Mouse (Mus musculus) naive thymus-derived CD4-positive, alpha-beta T cell, adult 2 months (primary cell): ENCODE results near the gene Dennd1a.

ENCODE experiments used
- DNase-seq: peaks from one replicate; pipeline ENCODE4 v3.0.0-alpha.2; 2011; ENCODE audit warnings: low read depth

Gene Dennd1a

DNA sequence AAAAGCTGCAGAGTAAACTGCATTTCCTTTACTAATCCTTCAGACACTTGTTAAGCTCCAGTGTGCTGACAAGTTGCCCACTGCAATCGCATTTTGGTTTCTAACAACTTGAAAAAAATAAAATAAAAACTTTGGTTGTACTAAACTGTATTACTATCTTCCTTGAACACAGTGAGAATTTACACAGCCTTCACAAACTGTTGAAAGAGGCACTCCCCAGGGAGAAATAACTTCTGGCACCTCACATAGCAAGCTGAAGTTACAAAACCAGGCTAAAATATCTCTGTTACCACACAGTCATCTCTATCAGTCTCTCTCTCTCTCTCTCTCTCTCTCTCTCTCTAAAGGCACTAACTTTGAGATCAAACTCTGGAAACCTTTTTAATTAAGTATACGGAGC, 63.4 kb downstream of the Dennd1a start:
- DNase-seq: no peak

DNA sequence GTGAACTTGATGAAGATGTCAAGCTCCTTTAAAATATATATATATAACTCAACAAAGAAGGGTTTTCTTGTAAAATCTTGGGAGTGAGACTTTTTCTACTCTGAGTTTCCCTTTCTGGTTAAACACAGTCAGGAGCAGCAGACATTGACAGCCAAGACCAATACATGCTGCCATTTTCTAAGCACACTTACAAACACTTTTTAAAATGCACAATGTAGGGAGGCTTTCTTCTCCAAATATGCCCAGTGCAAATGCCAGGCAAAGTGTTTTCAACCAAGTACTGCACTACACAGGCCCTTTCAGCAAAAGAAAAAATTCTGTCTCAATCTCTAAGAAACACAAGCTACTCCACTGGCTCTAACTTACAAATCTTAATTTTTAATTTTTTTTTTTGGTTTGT, 65.7 kb downstream of the Dennd1a start:
- no peak for DNase-seq

DNA sequence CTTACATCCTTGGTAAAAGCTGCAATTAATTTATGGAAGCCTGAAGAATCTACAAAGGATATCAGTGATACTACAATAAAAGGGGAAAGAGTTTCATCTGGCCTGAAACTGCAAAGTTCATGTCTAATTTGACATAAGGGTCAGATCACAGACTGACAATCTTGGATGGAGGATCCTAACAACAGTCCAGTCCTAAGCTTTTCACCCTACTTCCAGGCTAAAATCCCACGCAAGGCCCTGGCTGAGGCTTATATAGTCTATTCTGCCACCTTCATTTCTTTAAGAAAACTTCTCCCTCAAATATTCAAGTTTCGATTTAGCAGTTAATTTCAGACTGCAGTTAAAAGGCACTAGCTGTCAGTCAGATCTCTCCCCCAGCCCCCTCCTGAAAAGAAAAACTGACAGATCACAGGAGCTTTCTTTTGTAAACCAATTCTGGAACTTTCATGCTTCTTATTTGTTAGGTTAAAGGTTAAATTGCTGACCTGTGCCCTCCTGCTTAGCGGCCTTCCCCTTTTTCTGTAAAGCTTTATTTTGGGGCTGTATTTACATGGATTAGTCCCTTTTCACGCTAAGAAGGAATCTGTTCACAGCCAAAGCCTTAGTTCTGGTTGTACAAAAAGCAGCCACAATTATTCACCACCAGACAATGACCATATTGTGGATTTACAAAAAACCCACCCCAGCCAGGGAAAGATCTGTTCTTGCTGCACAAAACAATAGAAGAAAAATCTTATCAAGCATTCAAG, 66.3 kb downstream of the Dennd1a start:
- DNase-seq: no peak

DNA sequence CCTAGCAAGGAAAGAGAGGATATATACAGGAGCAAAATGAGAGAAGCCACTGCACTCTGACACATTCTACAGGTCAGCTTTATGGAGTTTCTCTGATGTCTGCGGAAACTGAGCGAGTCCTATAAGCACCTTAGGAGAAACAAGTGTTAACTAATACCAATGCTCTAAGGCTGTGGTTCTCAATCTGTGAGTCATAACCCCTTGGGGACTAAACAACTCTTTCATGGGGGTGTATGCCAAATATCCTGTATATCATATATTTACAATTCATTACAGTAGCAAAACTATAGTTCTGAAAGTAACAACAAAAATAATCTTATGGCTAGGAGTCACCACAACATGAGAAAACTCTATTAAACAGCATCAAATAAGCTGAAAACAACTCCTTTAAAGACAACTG, 67.5 kb downstream of the Dennd1a start:
- no peak for DNase-seq

DNA sequence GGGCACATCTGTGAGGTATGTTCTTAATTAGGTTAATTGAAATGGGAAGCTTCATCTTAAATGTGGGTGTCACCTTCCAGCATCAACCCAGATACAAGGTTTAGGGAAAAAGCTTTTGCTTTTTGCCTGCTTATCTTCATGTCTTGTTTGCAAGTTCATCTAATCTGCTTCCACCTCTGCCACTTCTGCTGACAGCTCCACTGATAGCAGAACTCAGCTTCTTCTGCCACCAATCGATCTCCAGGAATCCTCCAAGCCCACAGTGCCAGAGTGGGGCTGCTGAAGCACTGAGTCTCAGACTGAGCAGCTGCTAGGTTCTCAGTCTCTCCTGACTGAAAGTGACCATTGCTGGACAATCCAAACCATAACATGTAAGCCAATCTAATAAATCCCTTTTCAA, 74.1 kb downstream of the Dennd1a start:
- no peak for DNase-seq

DNA sequence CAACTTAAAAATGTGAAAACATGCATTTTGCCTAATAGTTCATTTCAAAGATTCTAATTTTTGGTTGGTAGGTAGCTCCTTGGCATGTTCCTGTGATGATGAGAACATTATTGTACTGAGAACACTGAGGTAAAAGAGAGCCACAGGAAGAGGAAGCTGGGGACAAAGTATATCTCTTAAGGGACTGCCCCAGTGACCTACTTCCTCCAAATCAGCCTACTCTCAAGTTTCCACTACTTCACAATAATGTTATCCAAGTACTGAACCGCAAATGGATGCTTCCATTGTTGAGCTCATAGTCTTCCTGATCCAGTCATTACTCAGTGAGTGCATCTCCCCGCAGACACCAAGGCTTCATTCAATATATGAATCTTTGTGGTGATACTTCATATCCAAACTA, 75.8 kb downstream of the Dennd1a start:
- peak; percentile 42 for DNase-seq

DNA sequence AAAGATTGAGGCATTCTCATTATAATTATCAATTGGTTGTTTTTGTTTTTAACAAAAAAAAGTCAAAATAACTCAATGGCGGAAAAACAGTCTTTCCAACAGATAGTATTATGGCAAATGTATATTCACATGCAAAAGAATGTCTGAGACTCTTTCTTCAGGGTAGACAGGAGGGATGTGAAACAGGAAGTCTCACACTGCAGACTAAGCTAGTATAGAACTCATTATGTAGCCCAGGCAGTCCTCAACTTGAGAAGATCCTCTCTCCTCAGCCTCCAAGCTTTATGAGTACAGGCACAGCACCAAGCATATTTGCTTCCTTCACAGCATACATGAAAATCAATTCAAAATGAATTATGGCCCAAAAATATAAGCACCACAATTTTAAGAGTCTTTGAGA, 79.4 kb downstream of the Dennd1a start:
- no peak for DNase-seq

DNA sequence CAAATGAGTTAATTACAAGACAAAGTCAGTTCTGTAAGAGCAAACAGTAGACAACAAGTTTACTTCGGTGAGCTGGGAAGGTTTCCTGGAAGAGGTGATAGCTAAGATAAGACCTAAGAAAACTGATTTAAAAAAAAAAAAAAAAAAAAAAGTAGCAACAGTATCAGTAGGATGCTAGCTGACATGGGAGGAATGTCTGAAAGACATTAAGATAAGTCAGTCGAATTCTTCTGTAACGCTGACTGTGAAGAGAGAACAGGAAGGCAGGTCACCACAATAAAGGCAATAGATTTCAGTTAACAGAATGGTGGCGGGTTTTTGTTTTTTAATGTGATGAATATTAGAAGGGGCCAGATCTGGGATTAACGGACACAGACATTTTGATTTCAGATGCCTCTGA, 81.9 kb downstream of the Dennd1a start:
- peak; percentile 57 for DNase-seq

DNA sequence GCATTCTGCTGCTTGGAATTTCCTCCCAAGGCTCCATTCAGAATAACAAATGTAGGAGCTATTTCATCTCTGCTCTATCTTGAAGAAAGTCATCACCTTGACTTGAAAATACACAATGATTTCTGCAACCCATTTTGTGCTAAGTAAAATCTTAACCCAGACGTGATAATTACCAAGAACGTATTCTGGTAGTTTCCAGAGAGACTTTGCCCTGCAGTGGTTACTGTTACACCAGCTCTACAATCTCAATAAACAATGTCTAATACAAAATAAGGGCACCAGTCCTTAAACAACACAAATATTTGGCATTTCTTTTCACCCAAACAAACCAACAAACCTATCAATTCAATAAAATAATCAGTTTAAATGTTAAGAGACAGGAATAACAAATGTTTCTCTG, 82.5 kb downstream of the Dennd1a start:
- no peak for DNase-seq

DNA sequence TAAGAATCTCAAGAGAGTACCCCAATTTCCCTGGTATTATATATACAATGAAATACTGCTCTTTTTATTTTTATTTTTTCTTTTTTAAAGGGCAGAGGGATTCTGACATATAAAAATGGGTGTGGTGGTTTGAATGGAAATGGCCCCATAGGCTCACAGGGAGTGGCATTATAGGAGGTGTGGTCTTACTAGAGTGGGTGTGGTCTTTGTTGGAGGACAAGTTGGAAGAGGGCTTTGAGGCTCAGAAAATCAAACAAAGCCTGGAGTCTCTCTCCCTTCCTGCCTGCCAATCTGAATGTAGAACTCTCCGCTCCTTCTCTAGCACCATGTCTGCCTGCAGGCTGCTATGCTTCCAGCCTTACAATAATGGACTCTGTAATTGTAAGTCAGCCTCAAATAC, 89.1 kb downstream of the Dennd1a start:
- no peak for DNase-seq

DNA sequence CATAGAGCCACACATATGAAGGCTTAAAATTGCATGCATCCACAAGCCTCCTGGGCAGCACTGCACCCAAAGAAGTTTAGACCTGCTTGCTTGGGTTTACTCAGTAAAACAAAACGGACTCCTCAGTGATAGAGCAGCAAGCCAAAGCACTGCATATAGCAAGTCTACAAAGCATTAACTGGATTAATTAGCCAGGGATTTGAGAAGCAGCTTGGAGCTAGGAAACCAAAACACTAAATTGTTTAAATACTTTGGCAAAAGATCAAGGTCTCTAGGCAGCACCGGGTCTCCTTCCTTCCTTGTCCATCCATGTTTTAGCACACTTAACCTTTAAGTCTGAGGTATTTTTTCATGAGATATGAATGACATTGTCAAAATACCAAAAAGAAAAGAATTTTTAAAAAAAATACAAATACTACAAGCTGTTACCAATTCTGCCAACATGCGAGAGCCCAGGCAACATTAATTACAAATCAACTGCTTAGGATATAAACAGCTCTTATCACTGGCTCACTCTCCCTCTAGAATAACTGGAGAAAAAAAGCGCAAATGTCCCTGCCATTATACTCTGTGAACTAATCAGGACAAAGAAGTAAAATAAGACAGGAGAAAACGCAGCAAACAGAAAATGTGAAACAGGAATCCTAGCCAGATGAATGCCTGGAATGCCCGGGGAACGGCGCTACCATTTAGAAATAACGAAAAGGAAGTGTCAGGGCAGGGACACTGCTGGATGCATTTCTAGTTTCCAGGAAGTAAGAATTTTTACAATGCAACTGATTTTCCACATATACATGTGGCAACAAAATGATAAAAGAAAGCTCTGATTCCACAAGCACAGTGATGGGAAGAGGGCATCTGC, 90.8 kb downstream of the Dennd1a start:
- no peak for DNase-seq

DNA sequence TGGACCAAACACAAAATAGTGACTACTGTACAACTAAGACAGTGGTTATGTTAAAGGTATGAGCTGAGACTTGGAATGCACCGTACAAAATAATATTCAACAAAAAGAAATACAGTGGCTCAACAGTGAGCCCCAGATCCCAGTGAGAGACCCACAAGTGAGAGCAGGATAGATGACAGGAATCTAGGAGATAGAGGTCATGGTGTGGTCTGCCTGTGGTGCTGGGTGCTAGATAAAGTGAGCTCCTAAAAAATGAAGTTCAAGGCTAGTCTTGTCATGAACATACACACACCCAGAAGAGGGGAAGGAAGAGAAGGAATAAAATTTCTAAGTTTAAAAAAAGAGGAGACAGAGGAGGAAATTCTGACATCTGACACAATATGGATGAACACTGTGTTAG, 95.2 kb downstream of the Dennd1a start:
- DNase-seq: no peak

DNA sequence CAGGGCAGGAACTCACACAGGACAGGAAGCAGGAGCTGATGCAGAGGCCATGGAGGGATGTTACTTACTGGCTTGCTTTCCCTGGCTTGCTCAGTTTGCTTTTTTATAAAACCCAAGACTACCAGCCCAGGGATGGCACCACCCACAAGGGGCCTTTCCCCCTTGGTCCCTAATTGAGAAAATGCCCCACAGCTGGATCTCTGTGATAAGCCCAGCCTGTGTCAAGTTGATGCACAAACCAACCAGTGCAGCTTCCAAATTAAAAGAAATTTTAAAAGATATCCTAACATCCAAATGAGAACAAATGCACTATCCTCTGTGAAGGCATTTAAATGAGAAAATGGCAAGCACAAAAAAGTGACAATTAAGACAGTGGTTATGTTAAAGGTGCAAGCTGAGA, 95.6 kb downstream of the Dennd1a start:
- DNase-seq: no peak

DNA sequence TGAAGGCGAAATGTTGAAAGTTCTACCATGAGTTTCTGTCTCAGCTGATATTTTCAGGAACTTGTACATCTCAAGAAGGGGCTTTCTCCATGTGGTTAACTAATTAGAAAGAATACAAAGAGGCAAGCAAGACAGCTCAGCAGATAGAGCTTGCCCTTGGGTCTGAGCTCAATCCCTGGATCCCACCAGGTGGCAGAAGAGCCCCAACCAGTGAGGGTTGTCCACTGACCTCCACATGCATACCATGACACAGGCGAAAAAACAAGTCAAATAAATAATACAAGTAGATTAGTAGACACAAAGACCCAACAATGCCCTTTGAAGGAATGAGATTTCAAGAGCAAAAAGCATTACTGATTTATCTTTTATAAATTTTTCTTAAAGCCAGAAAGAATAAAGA, 100.8 kb downstream of the Dennd1a start:
- no peak for DNase-seq

DNA sequence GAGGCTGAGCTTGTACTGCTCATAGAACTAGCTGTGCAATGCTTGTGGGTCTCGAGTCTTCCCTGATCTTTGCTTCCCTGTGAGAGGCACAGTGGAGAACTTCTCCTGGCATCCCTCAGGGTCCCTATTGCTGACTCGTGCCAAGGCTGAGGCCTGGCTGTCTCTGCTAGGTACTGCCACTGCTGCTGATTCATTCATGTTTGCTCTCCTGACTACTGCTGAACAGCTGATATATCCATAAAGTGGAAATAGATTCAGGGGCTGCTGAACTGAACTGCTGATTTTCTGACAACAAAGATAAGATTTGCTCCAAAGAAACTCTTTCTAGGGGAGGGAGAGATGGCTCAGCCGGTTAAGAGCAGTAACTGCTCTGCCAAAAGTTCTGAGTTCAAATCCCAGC, 102.2 kb downstream of the Dennd1a start:
- DNase-seq: no peak

DNA sequence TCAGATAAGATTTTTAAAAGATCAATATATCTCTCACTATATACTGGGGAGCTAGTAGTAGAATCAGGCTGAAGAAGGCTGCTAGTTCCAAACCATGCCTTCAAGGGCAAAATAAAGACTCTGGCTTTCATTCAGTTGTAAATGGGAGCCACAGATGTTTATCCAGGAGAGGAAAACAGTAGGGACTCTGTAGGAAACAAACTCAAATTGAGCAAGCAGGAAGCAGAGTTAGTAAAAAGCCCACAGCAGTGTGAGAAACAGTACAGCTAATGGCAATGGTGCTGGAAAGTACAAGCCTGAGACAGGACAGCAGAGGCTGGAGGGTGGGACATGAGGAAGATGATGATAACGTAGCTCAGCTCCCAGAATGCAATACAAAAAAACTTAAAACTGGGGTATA, 103.3 kb downstream of the Dennd1a start:
- DNase-seq: no peak

DNA sequence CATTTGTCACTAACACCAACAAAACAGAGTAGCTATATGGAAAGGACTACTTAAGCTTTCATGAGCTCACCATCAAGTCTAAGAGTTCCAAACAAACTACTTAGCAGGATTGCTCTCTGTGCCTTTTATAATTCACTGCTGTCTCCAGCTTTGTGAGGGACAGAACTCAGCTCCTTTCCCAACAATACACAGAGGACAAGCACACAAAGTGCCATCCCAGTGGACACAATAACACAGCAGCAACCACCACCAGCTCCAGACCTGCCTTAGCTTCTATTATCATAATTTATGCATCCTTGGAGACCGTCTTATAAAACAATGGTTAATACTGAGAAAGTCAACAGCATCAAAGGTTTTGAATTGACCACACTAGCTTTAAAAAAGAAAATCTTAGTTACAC, 104.9 kb downstream of the Dennd1a start:
- DNase-seq: no peak

DNA sequence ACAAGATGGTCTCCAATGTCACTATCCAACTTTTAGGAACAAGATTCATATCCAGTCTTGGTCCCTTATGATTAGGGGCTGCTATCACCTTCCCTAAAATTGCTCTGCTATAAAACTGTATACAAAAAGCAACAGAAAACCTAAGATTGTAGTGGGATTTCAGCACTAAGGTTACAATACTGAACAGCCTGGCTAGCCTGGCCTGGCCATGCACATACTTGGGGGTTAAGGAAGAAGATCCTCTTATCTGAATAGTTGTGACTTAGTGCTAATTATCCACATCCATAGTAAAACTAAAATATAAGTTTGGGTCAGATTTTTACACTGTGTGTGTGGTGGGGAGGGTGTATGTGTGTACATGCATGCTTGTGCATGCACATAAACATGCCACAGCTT, 109.6 kb downstream of the Dennd1a start:
- no peak for DNase-seq

DNA sequence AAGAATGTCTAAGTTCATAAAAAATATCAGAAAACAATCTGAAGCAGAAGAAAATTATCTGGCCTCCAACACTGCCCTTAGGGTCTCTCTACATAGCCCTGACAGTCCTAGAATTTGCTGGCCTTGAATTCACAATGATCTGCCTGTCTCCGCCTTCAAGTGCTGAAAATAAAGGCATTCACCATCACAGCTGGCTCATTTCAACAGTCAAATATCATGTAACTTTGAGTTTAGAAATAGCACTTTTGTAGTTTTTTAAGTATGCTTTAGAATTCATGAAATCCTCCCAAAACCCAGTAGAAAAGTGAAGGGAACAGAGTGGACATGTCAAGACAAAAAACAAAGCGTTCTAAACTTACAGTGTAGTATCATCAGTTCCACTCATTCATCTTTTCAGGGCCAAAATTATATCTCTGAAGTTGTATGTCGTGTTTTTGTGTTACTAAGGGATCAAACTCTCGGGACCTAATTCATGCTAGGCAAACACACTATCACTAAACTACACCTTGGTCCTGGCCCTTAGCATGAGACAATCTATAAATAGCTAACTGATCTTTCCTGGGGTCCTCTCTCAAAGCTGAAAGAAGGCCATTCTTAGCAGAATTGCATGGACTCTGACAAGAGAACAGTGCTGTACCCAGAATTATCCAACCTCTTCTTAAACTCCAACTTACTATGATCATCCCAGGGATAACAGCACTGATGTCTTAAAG, 110.2 kb downstream of the Dennd1a start:
- DNase-seq: no peak

DNA sequence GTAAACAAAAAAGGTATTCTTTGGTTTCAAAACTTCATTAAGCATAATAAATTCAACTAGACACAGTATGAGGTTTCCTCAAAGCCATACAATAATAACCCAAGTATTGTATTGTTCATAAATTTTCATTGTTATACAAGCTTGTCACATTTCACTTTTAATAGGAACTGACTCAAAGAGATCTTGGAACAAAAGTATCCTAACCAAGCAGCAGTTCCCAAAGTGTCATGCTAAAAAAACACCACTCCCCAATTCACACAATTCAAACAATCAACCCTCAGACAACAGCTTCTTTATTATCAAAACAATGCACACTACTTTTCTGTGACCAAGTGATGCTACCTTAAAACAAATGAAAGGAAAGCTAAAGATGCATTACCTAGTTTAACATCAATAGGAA, 111.9 kb downstream of the Dennd1a start:
- no peak for DNase-seq

DNA sequence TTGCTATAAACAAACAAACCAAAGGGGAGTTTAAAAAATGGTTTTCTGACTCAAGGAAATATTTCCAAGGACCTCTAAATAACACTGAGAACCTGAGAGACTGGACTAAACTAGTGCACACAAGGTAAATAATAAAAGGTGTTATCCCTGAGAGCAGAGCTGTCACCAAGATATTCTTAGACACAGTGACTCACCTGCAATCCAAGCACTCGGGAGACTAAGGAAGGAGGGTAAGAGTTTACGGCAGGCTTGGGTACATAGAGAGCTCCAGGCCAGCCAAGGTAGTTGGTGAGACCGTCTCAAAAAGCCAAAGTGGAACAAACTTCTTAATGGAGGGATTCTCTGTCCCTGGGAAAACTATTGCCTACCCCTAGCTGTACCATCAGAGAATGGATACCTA, 118.6 kb downstream of the Dennd1a start:
- no peak for DNase-seq

DNA sequence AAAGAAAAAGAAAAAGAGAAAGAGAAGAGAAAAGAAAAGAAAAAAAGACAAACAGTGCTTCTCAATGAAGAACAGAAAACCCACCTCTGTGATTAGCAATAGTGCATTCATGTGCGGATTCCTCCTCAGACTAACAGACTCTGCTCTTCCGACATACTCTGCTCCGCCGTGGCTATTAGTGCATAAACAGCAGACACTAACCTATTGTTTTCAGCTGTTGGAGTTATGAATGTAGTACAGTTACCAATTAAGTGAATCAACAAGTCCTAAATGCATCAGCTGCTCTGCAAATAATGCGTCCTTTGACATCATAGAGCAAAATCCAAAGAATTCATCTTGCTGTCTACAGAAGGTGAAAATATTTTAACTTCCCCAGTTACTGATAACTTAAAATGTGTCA, 121.2 kb downstream of the Dennd1a start:
- no peak for DNase-seq
